Mouse (Mus musculus): ENCODE data around the gene Pdzd2. TPM values are rescaled to one million over a fixed set of nuclear protein-coding genes. Genes with fewer than 3 reads are reported as not detected.

Gene Pdzd2
- polyA plus RNA-seq, 1 experiment from 2014 or later = 14.5 TPM

DNA sequence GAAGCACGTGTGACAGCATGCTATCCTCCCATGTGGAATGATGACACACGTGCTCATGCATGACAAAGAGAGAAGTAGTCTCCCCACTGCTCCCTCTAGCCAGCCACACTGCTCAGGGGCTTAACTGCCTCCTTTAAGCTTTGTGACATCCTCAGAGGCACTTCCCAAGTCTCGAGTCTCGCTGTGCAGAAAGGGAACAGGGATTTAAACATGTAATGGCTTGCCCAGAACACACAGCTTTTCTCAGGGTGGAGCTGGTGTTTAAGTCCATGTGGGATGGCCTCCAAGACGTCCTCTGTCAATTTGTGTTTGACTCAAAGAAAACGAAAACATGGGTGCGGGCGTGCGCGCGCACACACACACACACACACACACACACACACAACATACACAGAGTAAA, 301.6 kb downstream of the Pdzd2 start:
- Histone ChIP-seq H3K4me3 (no peak overlapping the region), H3K4me2 (no peak overlapping the region), H3K36me3 (peaks cover 9% of the 10 kb centered on the region), H3K27me3 (replicated peaks) (no peaks in the 10 kb centered on the region), H3K9ac (no peak overlapping the region), H3K27ac (replicated peaks) (no peak overlapping the region), H3K4me1 (peaks cover 27% of the 10 kb centered on the region), H3K9me3 (no peaks in the 10 kb centered on the region)
- 77% methylated on average over 11 of the region's 11 CpGs for WGBS
- ATAC-seq (ENCODE audit: extremely low read depth, insufficient number of reproducible peaks, low FRiP score, low TSS enrichment) = no peak

DNA sequence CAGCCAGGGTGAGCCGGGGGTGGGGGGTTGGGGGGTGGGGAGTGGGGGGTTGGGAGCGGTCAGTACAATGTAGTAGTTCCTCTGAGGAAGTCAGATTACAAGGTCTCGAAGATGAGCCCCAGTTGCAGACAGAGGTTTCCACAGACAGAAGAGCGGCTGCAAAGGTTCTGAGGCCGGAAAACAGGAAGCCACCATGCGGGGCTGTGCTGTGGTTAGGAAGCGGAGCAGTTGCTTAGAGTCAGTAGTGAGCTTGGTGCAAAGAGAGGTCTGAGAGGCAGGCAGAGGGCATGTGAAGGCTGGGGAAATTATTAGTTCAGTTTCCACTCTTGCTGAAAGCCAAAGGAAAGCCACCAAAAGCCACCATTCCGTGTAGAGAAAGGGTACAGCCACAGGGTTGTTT, 303.8 kb downstream of the Pdzd2 start:
- no peak overlapping the region for H3K4me3 ChIP-seq
- no peak for ATAC-seq (ENCODE audit: extremely low read depth, insufficient number of reproducible peaks, low FRiP score, low TSS enrichment)
- no peaks in the 10 kb centered on the region for H3K36me3 ChIP-seq
- H3K4me2 ChIP-seq = no peak overlapping the region
- H3K9ac ChIP-seq = no peak overlapping the region
- WGBS = 64% methylated on average over 8 of the region's 8 CpGs
- H3K4me1 ChIP-seq = peaks cover 30% of the 10 kb centered on the region
- H3K27me3 ChIP-seq (replicated peaks) = no peaks in the 10 kb centered on the region
- H3K9me3 ChIP-seq = no peaks in the 10 kb centered on the region
- 0 out of 2 replicates have a peak overlapping the region, but pooled peaks have one; percentile 3 for H3K27ac ChIP-seq (replicated peaks)

DNA sequence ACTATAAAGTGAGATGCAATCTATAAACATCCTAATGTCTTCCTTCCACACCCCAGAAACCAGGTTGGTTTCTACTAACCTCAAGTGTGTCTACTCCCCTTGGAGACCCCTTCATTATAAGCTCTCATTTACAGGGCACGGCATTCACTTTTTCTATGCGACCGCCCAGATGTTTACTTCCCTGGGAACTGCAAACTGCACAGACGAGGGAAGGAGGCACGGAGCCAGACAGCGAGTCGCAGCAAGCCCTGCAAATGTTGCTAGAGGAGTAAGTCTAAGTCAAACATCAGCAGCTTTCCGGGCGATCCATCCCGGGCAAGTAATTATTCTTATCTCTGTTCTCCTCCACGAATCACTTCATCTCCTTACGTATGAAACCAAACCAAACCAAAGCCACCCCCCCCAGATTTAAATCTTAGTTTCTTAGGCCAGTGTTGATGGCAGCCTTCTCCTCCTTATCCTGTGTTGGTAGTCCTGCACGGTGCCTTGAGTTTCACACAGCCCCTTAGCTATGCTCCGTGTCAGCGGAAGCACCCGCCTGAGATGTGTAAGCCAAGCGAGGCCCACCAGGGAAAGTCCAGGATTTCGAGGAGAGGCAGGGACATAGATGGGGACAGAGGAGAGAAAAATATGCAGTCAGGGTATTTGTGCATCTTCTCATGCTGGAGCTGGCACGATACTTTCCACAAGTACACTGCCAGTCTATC, 305.7 kb downstream of the Pdzd2 start:
- Histone ChIP-seq H3K27me3 (replicated peaks) (no peaks in the 10 kb centered on the region), H3K4me2 (no peak overlapping the region), H3K4me1 (peaks cover 20% of the 10 kb centered on the region), H3K36me3 (no peaks in the 10 kb centered on the region), H3K9me3 (no peaks in the 10 kb centered on the region), H3K27ac (replicated peaks) (no peak overlapping the region), H3K4me3 (no peak overlapping the region), H3K9ac (no peak overlapping the region)
- 55% methylated on average over 19 of the region's 19 CpGs for WGBS
- no peak; the same call in 1 of the 2 replicates for ATAC-seq (ENCODE audit: extremely low read depth, insufficient number of reproducible peaks, low FRiP score, low TSS enrichment)

DNA sequence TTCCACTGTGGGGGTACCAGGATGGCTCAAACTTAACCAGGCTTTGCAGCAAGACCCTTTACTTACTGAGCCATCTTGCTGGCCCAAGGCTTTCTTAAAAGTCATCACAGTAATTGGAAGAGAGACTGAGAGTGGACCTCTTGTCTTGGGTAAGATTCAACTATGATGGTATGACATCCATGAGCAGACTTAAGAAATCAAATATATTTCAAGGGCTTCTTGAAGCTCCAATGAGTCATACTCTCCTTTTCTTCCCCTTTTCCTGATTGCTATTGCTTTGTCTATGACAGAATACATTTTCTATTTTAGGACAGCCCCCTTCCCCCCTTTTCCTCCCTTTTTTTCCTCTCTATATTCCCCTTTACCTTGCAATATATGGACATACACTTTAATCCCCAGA, 306.8 kb downstream of the Pdzd2 start:
- H3K27ac ChIP-seq (replicated peaks) = no peak overlapping the region
- H3K4me3 ChIP-seq = no peak overlapping the region
- H3K4me1 ChIP-seq = peaks cover 16% of the 10 kb centered on the region
- no peaks in the 10 kb centered on the region for H3K27me3 ChIP-seq (replicated peaks)
- no peak for ATAC-seq (ENCODE audit: extremely low read depth, insufficient number of reproducible peaks, low FRiP score, low TSS enrichment)
- H3K36me3 ChIP-seq = no peaks in the 10 kb centered on the region
- no peak overlapping the region for H3K4me2 ChIP-seq
- H3K9ac ChIP-seq = no peak overlapping the region
- no peaks in the 10 kb centered on the region for H3K9me3 ChIP-seq

DNA sequence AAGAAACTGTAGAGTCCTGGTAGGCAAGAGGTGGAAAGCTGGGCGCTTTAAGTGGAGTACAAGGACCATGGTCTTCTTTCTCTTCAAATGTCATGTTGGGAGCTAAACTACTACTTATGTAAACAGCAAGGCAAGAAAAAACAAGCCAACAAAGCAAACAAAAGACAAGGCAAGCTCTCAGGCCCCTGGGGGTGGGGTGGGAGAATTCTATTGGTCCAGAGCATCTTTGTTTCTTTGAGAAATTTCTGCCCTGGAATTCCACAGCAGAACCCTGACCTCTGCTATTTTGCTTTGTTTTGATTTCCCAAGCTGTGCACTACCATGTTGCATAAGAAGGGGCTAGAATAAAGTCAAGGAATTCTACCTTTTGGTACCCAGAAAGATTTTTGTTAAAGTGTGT, 307.4 kb downstream of the Pdzd2 start:
- WGBS = 94% methylated on average over 1 of the region's 1 CpGs
- Histone ChIP-seq H3K4me2 (no peak overlapping the region), H3K9me3 (no peaks in the 10 kb centered on the region), H3K36me3 (no peaks in the 10 kb centered on the region), H3K4me1 (peaks cover 16% of the 10 kb centered on the region), H3K27me3 (replicated peaks) (no peaks in the 10 kb centered on the region), H3K4me3 (no peak overlapping the region), H3K9ac (no peak overlapping the region), H3K27ac (replicated peaks) (no peak overlapping the region)
- ATAC-seq (ENCODE audit: extremely low read depth, insufficient number of reproducible peaks, low FRiP score, low TSS enrichment) = no peak

DNA sequence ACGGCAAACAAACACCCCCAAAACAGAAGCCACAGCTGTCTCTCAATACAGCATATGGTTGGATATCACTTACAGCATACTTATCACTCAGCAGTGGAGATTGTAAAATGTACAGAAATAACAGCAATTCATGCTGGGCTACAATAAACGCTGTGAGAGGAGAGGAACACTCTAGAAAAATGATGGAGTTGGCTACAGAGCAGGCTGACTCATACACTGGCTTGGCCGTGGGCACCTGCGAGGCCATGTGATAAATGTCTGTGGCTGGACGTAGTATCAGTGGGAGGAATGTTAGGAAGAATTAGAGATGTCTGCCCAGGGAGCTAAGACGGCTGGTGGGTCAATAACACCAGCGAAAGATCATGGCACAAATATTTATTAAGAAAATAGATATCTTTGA, 308.0 kb downstream of the Pdzd2 start:
- ATAC-seq (ENCODE audit: extremely low read depth, insufficient number of reproducible peaks, low FRiP score, low TSS enrichment) = no peak
- H3K9ac ChIP-seq = no peak overlapping the region
- no peaks in the 10 kb centered on the region for H3K36me3 ChIP-seq

DNA sequence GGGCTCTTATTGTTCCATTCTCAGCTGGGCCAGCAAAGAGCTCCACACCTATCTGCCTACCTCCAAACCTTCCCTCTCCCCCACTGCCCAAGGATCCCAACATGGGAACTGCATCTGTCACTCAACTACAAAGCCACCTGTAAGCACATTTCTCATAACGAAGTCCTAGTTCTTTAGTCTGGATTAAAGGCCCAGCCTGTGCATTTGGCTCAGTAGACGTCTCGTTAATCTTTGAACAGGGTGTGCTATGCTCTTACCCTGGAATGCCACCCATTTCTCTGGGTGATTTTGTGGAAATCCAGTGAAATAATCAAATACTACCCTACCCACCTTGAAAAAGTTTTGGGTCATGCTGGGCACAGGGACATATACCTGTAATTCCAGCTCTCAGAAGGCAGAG, 308.5 kb downstream of the Pdzd2 start:
- no peak for ATAC-seq (ENCODE audit: extremely low read depth, insufficient number of reproducible peaks, low FRiP score, low TSS enrichment)
- Histone ChIP-seq H3K27ac (replicated peaks) (no peak overlapping the region), H3K36me3 (no peaks in the 10 kb centered on the region), H3K9me3 (no peaks in the 10 kb centered on the region), H3K4me3 (no peak overlapping the region), H3K27me3 (replicated peaks) (no peaks in the 10 kb centered on the region), H3K9ac (no peak overlapping the region), H3K4me1 (peaks cover 14% of the 10 kb centered on the region), H3K4me2 (no peak overlapping the region)
- WGBS = 87% methylated on average over 3 of the region's 3 CpGs

More for the DNA sequence above, 308.0 kb downstream of the Pdzd2 start:
- Histone ChIP-seq H3K27ac (replicated peaks) (no peak overlapping the region), H3K4me3 (no peak overlapping the region), H3K27me3 (replicated peaks) (no peaks in the 10 kb centered on the region), H3K4me2 (no peak overlapping the region), H3K9me3 (no peaks in the 10 kb centered on the region), H3K4me1 (peaks cover 16% of the 10 kb centered on the region)
- WGBS = 41% methylated on average over 7 of the region's 7 CpGs

DNA sequence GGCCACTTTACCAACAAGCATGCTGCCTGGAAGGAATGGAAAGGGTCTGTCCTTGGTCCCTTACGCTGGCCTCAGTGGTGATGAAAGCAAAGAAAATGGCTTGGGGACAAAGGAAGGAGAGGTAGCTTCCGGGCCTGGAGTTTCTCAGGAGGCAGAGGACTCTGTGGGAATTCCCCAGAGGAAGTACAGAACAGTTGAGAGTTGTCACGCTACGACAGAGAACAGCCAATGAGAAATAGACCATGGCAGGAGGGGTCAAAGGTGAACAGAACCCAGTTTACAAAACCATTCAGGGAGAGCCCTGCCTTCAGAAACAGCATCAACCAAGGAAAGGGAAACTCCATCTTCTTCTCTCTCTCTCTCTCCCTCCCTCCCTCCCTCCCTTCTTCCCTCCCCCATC, 309.1 kb downstream of the Pdzd2 start:
- H3K36me3 ChIP-seq = no peaks in the 10 kb centered on the region
- no peak overlapping the region for H3K9ac ChIP-seq
- no peaks in the 10 kb centered on the region for H3K9me3 ChIP-seq
- no peak overlapping the region for H3K4me2 ChIP-seq
- 70% methylated on average over 4 of the region's 4 CpGs for whole genome bisulfite sequencing
- no peaks in the 10 kb centered on the region for H3K27me3 ChIP-seq (replicated peaks)
- H3K4me3 ChIP-seq = no peak overlapping the region
- no peak for ATAC-seq (ENCODE audit: extremely low read depth, insufficient number of reproducible peaks, low FRiP score, low TSS enrichment)
- H3K4me1 ChIP-seq = peaks cover 11% of the 10 kb centered on the region
- no peak overlapping the region for H3K27ac ChIP-seq (replicated peaks)

DNA sequence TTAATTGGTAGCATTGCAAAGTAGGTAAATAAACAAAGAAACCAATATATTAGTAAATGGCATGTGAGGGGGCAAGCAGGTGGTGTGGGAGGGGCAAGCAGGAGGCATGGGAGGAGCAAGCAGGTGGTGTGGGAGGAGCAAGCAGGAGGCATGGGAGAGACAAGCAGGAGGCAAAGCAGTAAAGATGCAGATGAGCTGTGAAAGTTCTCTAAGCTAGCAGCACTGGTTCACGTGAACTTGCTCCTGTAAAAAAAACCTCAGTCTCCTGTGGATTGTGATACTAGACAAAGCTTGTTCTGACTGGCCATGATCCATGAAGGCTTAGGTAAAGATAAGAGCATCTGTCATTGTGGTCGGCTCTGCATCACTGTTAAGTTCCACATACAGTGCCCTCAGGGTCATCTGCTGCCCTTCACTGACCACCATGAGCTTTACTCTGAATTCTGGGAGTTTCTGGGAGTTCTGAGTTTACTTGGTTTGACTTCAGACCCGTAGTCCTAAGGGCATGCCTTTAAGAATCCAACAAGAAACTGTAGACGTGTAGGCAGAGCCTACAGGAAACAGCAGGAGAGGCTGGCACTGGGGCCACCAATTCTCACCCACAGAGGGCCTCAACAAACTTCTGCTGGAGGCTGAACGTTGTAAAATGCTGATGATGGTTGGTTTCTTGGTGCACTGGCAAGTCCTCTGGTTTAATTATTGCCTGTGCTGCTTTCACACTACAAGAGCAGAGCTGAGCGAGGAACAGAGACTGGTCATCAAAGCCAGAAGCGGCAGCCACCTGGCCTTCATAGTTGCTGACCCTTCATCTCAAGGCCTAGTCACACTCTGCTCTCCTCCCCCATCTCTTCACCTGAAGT, 309.9 kb downstream of the Pdzd2 start:
- WGBS = 65% methylated on average over 7 of the region's 7 CpGs
- peaks cover 11% of the 10 kb centered on the region for H3K4me1 ChIP-seq
- no peak overlapping the region for H3K4me3 ChIP-seq
- ATAC-seq (ENCODE audit: extremely low read depth, insufficient number of reproducible peaks, low FRiP score, low TSS enrichment) = no peak
- no peaks in the 10 kb centered on the region for H3K27me3 ChIP-seq (replicated peaks)
- H3K9me3 ChIP-seq = no peaks in the 10 kb centered on the region
- no peak overlapping the region for H3K9ac ChIP-seq
- H3K36me3 ChIP-seq = no peaks in the 10 kb centered on the region
- no peak overlapping the region for H3K27ac ChIP-seq (replicated peaks)
- H3K4me2 ChIP-seq = no peak overlapping the region

DNA sequence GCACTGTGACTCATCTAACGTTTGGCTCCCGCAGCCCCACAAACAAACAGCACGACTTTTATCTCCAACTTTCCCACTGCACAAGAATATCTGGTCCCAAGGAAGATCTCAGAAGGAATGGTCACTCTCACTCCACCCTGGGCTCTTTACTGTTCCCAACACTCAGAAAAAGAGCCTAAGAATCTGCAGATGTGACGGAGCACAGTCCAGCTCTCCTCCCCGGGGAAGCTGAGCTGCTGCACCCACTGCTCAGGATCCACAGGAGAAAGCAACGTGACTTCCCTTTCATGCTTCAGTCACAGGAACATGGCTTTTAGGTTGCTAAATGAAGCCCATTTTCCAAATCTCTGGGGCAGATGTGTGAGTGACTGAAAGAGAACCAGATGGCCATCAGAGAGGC, 311.9 kb downstream of the Pdzd2 start:
- ATAC-seq (ENCODE audit: extremely low read depth, insufficient number of reproducible peaks, low FRiP score, low TSS enrichment) = no peak
- H3K9me3 ChIP-seq = no peaks in the 10 kb centered on the region
- no peaks in the 10 kb centered on the region for H3K36me3 ChIP-seq
- H3K27me3 ChIP-seq (replicated peaks) = no peaks in the 10 kb centered on the region
- H3K27ac ChIP-seq (replicated peaks) = no peak overlapping the region
- H3K9ac ChIP-seq = no peak overlapping the region
- H3K4me2 ChIP-seq = no peak overlapping the region
- H3K4me1 ChIP-seq = peaks cover under 1% of the 10 kb centered on the region
- no peak overlapping the region for H3K4me3 ChIP-seq
- WGBS = 66% methylated on average over 6 of the region's 6 CpGs

DNA sequence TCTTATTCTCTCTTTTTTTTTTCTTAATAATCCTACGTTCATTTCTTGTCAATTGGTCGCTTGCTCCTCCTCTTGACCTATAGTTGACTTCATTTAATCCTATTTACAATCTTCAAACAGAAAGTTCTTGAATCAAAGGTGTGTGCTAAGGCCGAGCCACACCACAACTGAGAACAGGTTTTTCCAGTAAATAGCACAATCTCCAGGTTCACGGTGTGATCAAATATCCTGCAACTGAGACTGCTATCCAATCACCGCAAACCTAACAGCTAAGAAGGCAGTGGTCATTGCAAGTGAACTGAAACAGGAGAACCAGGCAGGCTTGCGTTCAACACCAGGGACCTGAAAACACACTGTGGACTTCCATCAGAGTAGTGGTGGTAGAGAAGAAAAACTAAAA, 313.4 kb downstream of the Pdzd2 start:
- no peaks in the 10 kb centered on the region; the same call in 1 of the 2 replicates for H3K4me1 ChIP-seq
- H3K4me2 ChIP-seq = no peak overlapping the region
- H3K27me3 ChIP-seq (replicated peaks) = no peaks in the 10 kb centered on the region
- no peak overlapping the region for H3K4me3 ChIP-seq
- ATAC-seq (ENCODE audit: extremely low read depth, insufficient number of reproducible peaks, low FRiP score, low TSS enrichment) = no peak
- H3K27ac ChIP-seq (replicated peaks) = no peak overlapping the region
- H3K9me3 ChIP-seq = no peaks in the 10 kb centered on the region
- H3K36me3 ChIP-seq = no peaks in the 10 kb centered on the region
- WGBS = 81% methylated on average over 6 of the region's 6 CpGs
- no peak overlapping the region for H3K9ac ChIP-seq

Measured in heart, embryonic 13.5 days (tissue).